Mouse (Mus musculus) embryonic facial prominence, embryonic 14.5 days (tissue): Measurements from ENCODE around the gene Rps6kb2. TPM values are rescaled to one million over a fixed set of nuclear protein-coding genes. Genes with fewer than 3 reads are reported as not detected.

Experiments
- ATAC-seq: fragments of 200-750 bp; cut with Nextera tagmentation; 2 replicates; pipeline ENCODE4 v1.8.0; 2017; ENCODE audit warnings: low read depth, moderate number of reproducible peaks, moderate TSS enrichment
- DNase-seq: peaks from one replicate; pipeline ENCODE4 v3.0.0-alpha.2; 2015; ENCODE audit warnings: low spot score
- H3K27ac ChIP-seq: fragments of 300-500 bp; sonication (generic); replicated peaks from 2 replicates; pipeline ENCODE4 v1.5.1; 2014; ENCODE audit warnings: low read depth, mild to moderate bottlenecking, low read length, moderate library complexity
- H3K27me3 ChIP-seq: fragments of 300-500 bp; sonication (generic); replicated peaks from 2 replicates; pipeline ENCODE4 v1.6.1; 2014; ENCODE audit warnings: low read length; ENCODE audit not compliant: control insufficient read depth, insufficient read depth
- H3K36me3 ChIP-seq: fragments of 300-500 bp; sonication (generic); 2 replicates; pipeline ENCODE4 v1.6.1; 2014; ENCODE audit warnings: low read length, mixed read lengths; ENCODE audit not compliant: control insufficient read depth, insufficient read depth
- H3K4me1 ChIP-seq: fragments of 300-500 bp; sonication (generic); 2 replicates; pipeline ENCODE4 v1.6.1; 2014; ENCODE audit warnings: antibody characterized with exemption, low read length; ENCODE audit not compliant: control insufficient read depth, insufficient read depth
- H3K4me2 ChIP-seq: fragments of 300-500 bp; sonication (generic); 2 replicates; pipeline ENCODE4 v1.6.1; 2014; ENCODE audit warnings: low read depth, mild to moderate bottlenecking, low read length, moderate library complexity, mixed read lengths
- H3K4me3 ChIP-seq: fragments of 300-500 bp; sonication (generic); 2 replicates; pipeline ENCODE4 v1.5.1; 2014; ENCODE audit warnings: low read depth, mild to moderate bottlenecking, low read length
- H3K9ac ChIP-seq: fragments of 300-500 bp; sonication (generic); 2 replicates; pipeline ENCODE4 v1.6.1; 2014; ENCODE audit warnings: low read depth, mild to moderate bottlenecking, low read length, moderate library complexity, mixed read lengths
- H3K9me3 ChIP-seq: fragments of 300-500 bp; sonication (generic); 2 replicates; pipeline ENCODE4 v1.6.1; 2016; ENCODE audit warnings: low read length; ENCODE audit not compliant: control insufficient read depth
- WGBS: fragments of 180-500 bp; shearing (Covaris S2); extraction: QIAGEN DNeasy Blood & Tissue Kit; methylation state at CpG from one replicate; pipeline ENCODE4 v1.1.7; 2014; 5-methylcytosine and 5-hydroxymethylcytosine counted together
- polyA plus RNA-seq: library from polyadenylated mRNA; unstranded; fragments of >200 nt; fragmentation: Nextera tagmentation; extraction: Ambion mirVana; gene quantifications from 2 replicates; pipeline ENCODE4 v1.2.1, GENCODE M21; 2014

Rps6kb2 gene
- polyA plus RNA-seq = 34.1 and 43.2 TPM in 2 replicates

GRCm38 (mm10) chr19:4162646-4163542, at the start of gene Rps6kb2:
Gene Rps6kb2, minus strand, starts transcription at chr19:4163354.
- Histone ChIP-seq H3K9me3 (no peaks in the 10 kb centered on the region), H3K27me3 (no peaks in the 10 kb centered on the region), H3K4me1 (peaks cover 10% of the 10 kb centered on the region; the same call in 1 of the 2 replicates), H3K4me3 (peak within 1 kb of the TSS; percentile 82), H3K36me3 (peaks cover 37% of the 10 kb centered on the region), H3K4me2 (peak within 1 kb of the TSS; percentile 95), H3K9ac (peak within 1 kb of the TSS; percentile 89), H3K27ac (peak within 1 kb of the TSS; percentile 67)
- DNase-seq (peak; percentile 99), ATAC-seq (peak; percentile 92)
- WGBS = 11% methylated on average over 24 of the region's 42 CpGs

GRCm38 (mm10) chr19:4211891-4212588, 48.9 kb upstream of the Rps6kb2 start:
- Histone ChIP-seq H3K9ac (0 out of 2 replicates have a peak overlapping the region, but pooled peaks have one; percentile 3), H3K36me3 (no peaks in the 10 kb centered on the region), H3K27ac (no peak overlapping the region), H3K27me3 (no peaks in the 10 kb centered on the region), H3K4me1 (peaks cover 28% of the 10 kb centered on the region), H3K4me3 (no peak overlapping the region), H3K9me3 (no peaks in the 10 kb centered on the region), H3K4me2 (peak overlapping the region; percentile 84; the same call in 1 of the 2 replicates)
- WGBS = 20% methylated on average over 4 of the region's 4 CpGs
- DNase-seq (no peak), ATAC-seq (no peak)

GRCm38 (mm10) chr19:4208563-4208962, 45.4 kb upstream of the Rps6kb2 start:
- no peak overlapping the region for H3K4me2 ChIP-seq
- no peak overlapping the region for H3K9ac ChIP-seq
- no peaks in the 10 kb centered on the region for H3K27me3 ChIP-seq
- no peak overlapping the region for H3K4me3 ChIP-seq
- WGBS = 71% methylated on average over 5 of the region's 5 CpGs
- ATAC-seq (no peak), DNase-seq (no peak)
- H3K4me1 ChIP-seq = peaks cover 16% of the 10 kb centered on the region
- H3K9me3 ChIP-seq = no peaks in the 10 kb centered on the region
- no peaks in the 10 kb centered on the region for H3K36me3 ChIP-seq
- no peak overlapping the region for H3K27ac ChIP-seq

- Histone ChIP-seq H3K4me1 (peaks cover 7% of the 10 kb centered on the region; the same call in 1 of the 2 replicates), H3K4me2 (no peak overlapping the region), H3K9me3 (no peaks in the 10 kb centered on the region), H3K27me3 (no peaks in the 10 kb centered on the region), H3K36me3 (no peaks in the 10 kb centered on the region), H3K27ac (no peak overlapping the region), H3K9ac (no peak overlapping the region), H3K4me3 (no peak overlapping the region)
- WGBS = 0% methylated on average over 2 of the region's 2 CpGs
- ATAC-seq (0 out of 2 replicates have a peak, but pooled peaks have one; percentile 50), DNase-seq (no peak)
Observed at GRCm38 (mm10) chr19:4206971-4207370, 43.8 kb upstream of the Rps6kb2 start.

GRCm38 (mm10) chr19:4204889-4205288, 41.7 kb upstream of the Rps6kb2 start:
- H3K9me3 ChIP-seq = no peaks in the 10 kb centered on the region
- peaks cover 5% of the 10 kb centered on the region; the same call in 1 of the 2 replicates for H3K36me3 ChIP-seq
- no peak overlapping the region for H3K27ac ChIP-seq
- ATAC-seq (no peak), DNase-seq (no peak)
- H3K4me3 ChIP-seq = no peak overlapping the region
- H3K9ac ChIP-seq = no peak overlapping the region
- H3K4me1 ChIP-seq = peaks cover 14% of the 10 kb centered on the region
- no peaks in the 10 kb centered on the region for H3K27me3 ChIP-seq
- WGBS = 60% methylated on average over 4 of the region's 4 CpGs
- no peak overlapping the region for H3K4me2 ChIP-seq

GRCm38 (mm10) chr19:4203604-4204326, 40.6 kb upstream of the Rps6kb2 start:
- 61% methylated on average over 13 of the region's 13 CpGs for WGBS
- Histone ChIP-seq H3K4me2 (no peak overlapping the region), H3K4me1 (peaks cover 14% of the 10 kb centered on the region), H3K9ac (no peak overlapping the region), H3K9me3 (no peaks in the 10 kb centered on the region), H3K27ac (no peak overlapping the region), H3K27me3 (no peaks in the 10 kb centered on the region), H3K4me3 (no peak overlapping the region), H3K36me3 (peaks cover 16% of the 10 kb centered on the region)
- DNase-seq (no peak), ATAC-seq (no peak)

GRCm38 (mm10) chr19:4203148-4203547, 40.0 kb upstream of the Rps6kb2 start:
- no peak overlapping the region for H3K9ac ChIP-seq
- peaks cover 14% of the 10 kb centered on the region for H3K4me1 ChIP-seq
- H3K4me2 ChIP-seq = no peak overlapping the region
- DNase-seq (no peak), ATAC-seq (no peak)
- H3K27ac ChIP-seq = no peak overlapping the region
- no peaks in the 10 kb centered on the region for H3K9me3 ChIP-seq
- WGBS = 61% methylated on average over 3 of the region's 3 CpGs
- peaks cover 22% of the 10 kb centered on the region for H3K36me3 ChIP-seq
- H3K4me3 ChIP-seq = no peak overlapping the region
- H3K27me3 ChIP-seq = no peaks in the 10 kb centered on the region

GRCm38 (mm10) chr19:4202149-4202548, 39.0 kb upstream of the Rps6kb2 start:
- WGBS = 21% methylated on average over 7 of the region's 7 CpGs
- Histone ChIP-seq H3K36me3 (peaks cover 31% of the 10 kb centered on the region), H3K4me1 (peaks cover 14% of the 10 kb centered on the region), H3K27me3 (no peaks in the 10 kb centered on the region), H3K27ac (no peak overlapping the region), H3K9ac (peak overlapping the region; percentile 74), H3K4me2 (peak overlapping the region; percentile 92), H3K4me3 (peak overlapping the region; percentile 61), H3K9me3 (no peaks in the 10 kb centered on the region)
- no peak for DNase-seq
- ATAC-seq = no peak
